Mouse (Mus musculus): ENCODE measurements around the gene Tarbp2.

Tarbp2 gene

GRCm38 (mm10) chr15:102505770-102506463 is 12.1 kb upstream of the Tarbp2 start:
- DNase-seq = no peak

- no peak for DNase-seq
Observed at GRCm38 (mm10) chr15:102506464-102506830, 11.5 kb upstream of the Tarbp2 start.

GRCm38 (mm10) chr15:102506864-102507263 is 11.1 kb upstream of the Tarbp2 start:
- DNase-seq = no peak

- DNase-seq = no peak
Observed at GRCm38 (mm10) chr15:102507561-102507960, 10.4 kb upstream of the Tarbp2 start.

GRCm38 (mm10) chr15:102508336-102508735 is 9.7 kb upstream of the Tarbp2 start:
- no peak for DNase-seq

GRCm38 (mm10) chr15:102510110-102510509 is 7.9 kb upstream of the Tarbp2 start:
- no peak for DNase-seq

- DNase-seq = peak; percentile 91
Observed at GRCm38 (mm10) chr15:102510590-102511284, 7.3 kb upstream of the Tarbp2 start.

- no peak for DNase-seq
Observed at GRCm38 (mm10) chr15:102511285-102511833, 6.6 kb upstream of the Tarbp2 start.

GRCm38 (mm10) chr15:102512010-102512409 is 6.0 kb upstream of the Tarbp2 start:
- no peak for DNase-seq

GRCm38 (mm10) chr15:102512471-102512870 is 5.5 kb upstream of the Tarbp2 start:
- DNase-seq = no peak

- DNase-seq = no peak
Observed at GRCm38 (mm10) chr15:102513004-102513403, 5.0 kb upstream of the Tarbp2 start.

GRCm38 (mm10) chr15:102515261-102515660 is 2.7 kb upstream of the Tarbp2 start:
- DNase-seq = no peak

- DNase-seq = no peak
Observed at GRCm38 (mm10) chr15:102515791-102516190, 2.2 kb upstream of the Tarbp2 start.

- no peak for DNase-seq
Observed at GRCm38 (mm10) chr15:102516293-102516692, 1.7 kb upstream of the Tarbp2 start.

- DNase-seq = peak; percentile 77
Observed at GRCm38 (mm10) chr15:102516728-102517404, 1.1 kb upstream of the Tarbp2 start, which contains the start of gene Map3k12. Gene Map3k12, minus strand, starts transcription at chr15:102517064.

- DNase-seq = no peak
Observed at GRCm38 (mm10) chr15:102517631-102517975, 389 bp upstream of the Tarbp2 start.

GRCm38 (mm10) chr15:102518859-102519201 is 838 bp downstream of the Tarbp2 start:
- no peak for DNase-seq

- no peak for DNase-seq
Observed at GRCm38 (mm10) chr15:102519211-102520141, 1.5 kb downstream of the Tarbp2 start.

- DNase-seq = no peak
Observed at GRCm38 (mm10) chr15:102520416-102520815, 2.4 kb downstream of the Tarbp2 start.

GRCm38 (mm10) chr15:102521480-102521879 is 3.5 kb downstream of the Tarbp2 start:
- DNase-seq = no peak

- peak; percentile 76 for DNase-seq
Observed at GRCm38 (mm10) chr15:102524892-102525485, 7.0 kb downstream of the Tarbp2 start, which contains the start of gene Npff. Gene Npff, minus strand, starts transcription at chr15:102524942.
